Mouse (Mus musculus): ENCODE results near the gene Capn11. TPM values are rescaled to one million over a fixed set of nuclear protein-coding genes. Genes with fewer than 3 reads are reported as not detected.

The Capn11 gene
- polyA plus RNA-seq, 1 experiment from 2014 or later, result 0.12 TPM

DNA sequence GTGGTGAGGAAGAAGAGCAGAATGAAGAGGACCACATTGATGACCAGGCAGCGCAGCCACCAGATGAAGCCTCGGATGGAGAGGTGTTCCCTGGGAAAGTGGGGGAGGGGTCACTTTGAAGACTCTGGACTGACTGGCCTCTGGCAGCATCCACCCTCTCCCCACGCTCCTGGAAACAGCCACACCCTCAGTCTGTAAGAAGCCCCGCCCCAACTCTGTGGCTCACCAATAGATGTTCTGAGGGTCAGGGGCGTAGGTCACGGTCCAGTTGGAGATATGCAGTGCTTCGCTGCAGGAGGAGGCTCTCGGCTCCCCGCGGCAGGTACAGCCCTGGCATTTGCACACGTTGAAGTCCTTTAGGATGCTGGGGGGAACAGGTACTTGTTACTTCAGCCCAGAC is 7.0 kb upstream of the Capn11 start:
- H3K9me3 ChIP-seq (ENCODE audit: control insufficient read depth, low read length), result no peaks in the 10 kb centered on the region
- ATAC-seq (ENCODE audit: insufficient number of reproducible peaks, insufficient read depth, low FRiP score, low read depth), result no peak
- H3K9ac ChIP-seq (ENCODE audit: low read length), result no peak overlapping the region
- H3K27me3 ChIP-seq (ENCODE audit: control insufficient read depth, insufficient read depth, low read length), result no peaks in the 10 kb centered on the region
- H3K4me2 ChIP-seq (ENCODE audit: low read length), result no peak overlapping the region
- peaks cover 67% of the 10 kb centered on the region for H3K36me3 ChIP-seq (ENCODE audit: control insufficient read depth, insufficient read depth, low read length)
- no peak overlapping the region for H3K4me3 ChIP-seq (ENCODE audit: control insufficient read depth in 1 of 2, insufficient read depth in 1 of 2, low read depth in 1 of 2, low read length in 2 of 2)
- no peak overlapping the region for H3K27ac ChIP-seq (replicated peaks in 1 of 2; ENCODE audit: control insufficient read depth in 1 of 2, insufficient read depth in 1 of 2, low read depth in 2 of 2, low read length in 2 of 2)
- WGBS, result 71% methylated on average over 11 of the region's 11 CpGs
- no peaks in the 10 kb centered on the region for H3K4me1 ChIP-seq (ENCODE audit: control insufficient read depth in 2 of 2, insufficient read depth in 2 of 2, low read length in 2 of 2)

- no peaks in the 10 kb centered on the region for H3K27me3 ChIP-seq (ENCODE audit: control insufficient read depth, insufficient read depth, low read length)
- H3K9ac ChIP-seq (ENCODE audit: low read length), result no peak overlapping the region
- H3K4me3 ChIP-seq (ENCODE audit: control insufficient read depth in 1 of 2, insufficient read depth in 1 of 2, low read depth in 1 of 2, low read length in 2 of 2), result no peak overlapping the region
- no peaks in the 10 kb centered on the region for H3K9me3 ChIP-seq (ENCODE audit: control insufficient read depth, low read length)
- no peaks in the 10 kb centered on the region for H3K4me1 ChIP-seq (ENCODE audit: control insufficient read depth in 2 of 2, insufficient read depth in 2 of 2, low read length in 2 of 2)
- 87% methylated on average over 13 of the region's 13 CpGs for WGBS
- peaks cover 62% of the 10 kb centered on the region for H3K36me3 ChIP-seq (ENCODE audit: control insufficient read depth, insufficient read depth, low read length)
- no peak overlapping the region for H3K4me2 ChIP-seq (ENCODE audit: low read length)
- H3K27ac ChIP-seq (replicated peaks in 1 of 2; ENCODE audit: control insufficient read depth in 1 of 2, insufficient read depth in 1 of 2, low read depth in 2 of 2, low read length in 2 of 2), result no peak overlapping the region
- ATAC-seq (ENCODE audit: insufficient number of reproducible peaks, insufficient read depth, low FRiP score, low read depth), result no peak
Observed at GRCm38 (mm10) chr17:45664608-45665007, 5.5 kb upstream of the Capn11 start.

- H3K4me3 ChIP-seq (ENCODE audit: control insufficient read depth in 1 of 2, insufficient read depth in 1 of 2, low read depth in 1 of 2, low read length in 2 of 2), result 0 out of 4 replicates have a peak overlapping the region, but pooled peaks of 1 of the 2 experiments have one; percentile 8
- no peak for ATAC-seq (ENCODE audit: insufficient number of reproducible peaks, insufficient read depth, low FRiP score, low read depth)
- H3K9ac ChIP-seq (ENCODE audit: low read length), result 0 out of 2 replicates have a peak overlapping the region, but pooled peaks have one; percentile 9
- H3K9me3 ChIP-seq (ENCODE audit: control insufficient read depth, low read length), result no peaks in the 10 kb centered on the region
- no peaks in the 10 kb centered on the region for H3K27me3 ChIP-seq (ENCODE audit: control insufficient read depth, insufficient read depth, low read length)
- no peaks in the 10 kb centered on the region for H3K4me1 ChIP-seq (ENCODE audit: control insufficient read depth in 2 of 2, insufficient read depth in 2 of 2, low read length in 2 of 2)
- H3K27ac ChIP-seq (replicated peaks in 1 of 2; ENCODE audit: control insufficient read depth in 1 of 2, insufficient read depth in 1 of 2, low read depth in 2 of 2, low read length in 2 of 2), result no peak overlapping the region
- peak overlapping the region; percentile 44 for H3K4me2 ChIP-seq (ENCODE audit: low read length)
- 29% methylated on average over 27 of the region's 27 CpGs for WGBS
- H3K36me3 ChIP-seq (ENCODE audit: control insufficient read depth, insufficient read depth, low read length), result peaks cover 50% of the 10 kb centered on the region
Observed at GRCm38 (mm10) chr17:45663106-45663919, 4.2 kb upstream of the Capn11 start.

GRCm38 (mm10) chr17:45655820-45656219 is 3.3 kb downstream of the Capn11 start:
- Histone ChIP-seq H3K36me3 (ENCODE audit: control insufficient read depth, insufficient read depth, low read length) (peaks cover 9% of the 10 kb centered on the region; the same call in 1 of the 2 replicates), H3K9ac (ENCODE audit: low read length) (no peak overlapping the region), H3K27me3 (ENCODE audit: control insufficient read depth, insufficient read depth, low read length) (no peaks in the 10 kb centered on the region), H3K4me3 (ENCODE audit: control insufficient read depth in 1 of 2, insufficient read depth in 1 of 2, low read depth in 1 of 2, low read length in 2 of 2) (no peak overlapping the region), H3K9me3 (ENCODE audit: control insufficient read depth, low read length) (no peaks in the 10 kb centered on the region), H3K27ac (replicated peaks in 1 of 2; ENCODE audit: control insufficient read depth in 1 of 2, insufficient read depth in 1 of 2, low read depth in 2 of 2, low read length in 2 of 2) (no peak overlapping the region), H3K4me1 (ENCODE audit: control insufficient read depth in 2 of 2, insufficient read depth in 2 of 2, low read length in 2 of 2) (no peaks in the 10 kb centered on the region), H3K4me2 (ENCODE audit: low read length) (no peak overlapping the region)
- ATAC-seq (ENCODE audit: insufficient number of reproducible peaks, insufficient read depth, low FRiP score, low read depth), result no peak
- WGBS, result 23% methylated on average over 6 of the region's 6 CpGs

DNA sequence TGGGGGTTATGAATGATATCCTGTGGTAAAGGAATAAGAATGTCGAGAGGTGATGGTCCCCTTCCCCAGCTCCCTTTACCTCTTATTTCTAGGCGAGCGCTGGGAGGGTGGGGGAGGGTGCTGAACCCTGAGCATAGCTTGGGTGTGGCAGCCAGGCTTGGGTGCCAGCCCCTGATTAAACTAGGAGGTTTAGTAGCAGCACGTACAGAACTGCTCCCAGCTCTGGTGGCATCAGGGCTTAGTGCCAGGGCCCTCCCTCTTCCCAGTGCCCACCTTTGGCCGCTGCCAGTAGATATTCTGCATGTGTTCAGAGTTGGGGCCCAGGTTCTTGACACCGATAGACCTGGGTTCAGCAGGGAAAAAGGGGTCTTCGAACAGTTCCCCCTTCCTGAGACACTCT is 5.9 kb downstream of the Capn11 start:
- Histone ChIP-seq H3K4me1 (ENCODE audit: control insufficient read depth in 2 of 2, insufficient read depth in 2 of 2, low read length in 2 of 2) (no peaks in the 10 kb centered on the region), H3K9ac (ENCODE audit: low read length) (no peak overlapping the region), H3K27me3 (ENCODE audit: control insufficient read depth, insufficient read depth, low read length) (no peaks in the 10 kb centered on the region), H3K36me3 (ENCODE audit: control insufficient read depth, insufficient read depth, low read length) (no peaks in the 10 kb centered on the region), H3K27ac (replicated peaks in 1 of 2; ENCODE audit: control insufficient read depth in 1 of 2, insufficient read depth in 1 of 2, low read depth in 2 of 2, low read length in 2 of 2) (no peak overlapping the region), H3K4me3 (ENCODE audit: control insufficient read depth in 1 of 2, insufficient read depth in 1 of 2, low read depth in 1 of 2, low read length in 2 of 2) (no peak overlapping the region), H3K9me3 (ENCODE audit: control insufficient read depth, low read length) (no peaks in the 10 kb centered on the region), H3K4me2 (ENCODE audit: low read length) (no peak overlapping the region)
- 65% methylated on average over 7 of the region's 7 CpGs for WGBS
- ATAC-seq (ENCODE audit: insufficient number of reproducible peaks, insufficient read depth, low FRiP score, low read depth), result no peak

DNA sequence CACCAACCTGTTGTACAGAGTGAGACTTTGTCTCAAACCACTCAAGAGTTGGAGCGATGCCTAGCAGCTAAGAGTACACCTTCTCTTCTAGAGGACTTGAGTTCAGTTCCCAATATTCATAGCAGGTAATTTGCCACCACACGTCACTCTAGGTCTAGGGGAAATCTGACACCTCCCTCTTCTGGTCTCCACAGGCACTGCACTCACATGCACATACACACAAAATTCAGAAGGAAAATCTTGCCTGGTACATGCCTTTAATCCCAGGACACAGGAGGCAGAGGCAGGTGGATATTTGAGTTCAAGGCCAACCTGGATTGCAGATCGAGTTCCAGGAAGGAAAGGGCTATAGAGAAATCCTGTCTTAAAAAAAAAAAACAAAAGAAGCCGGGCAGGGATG is 14.9 kb downstream of the Capn11 start:
- Histone ChIP-seq H3K36me3 (ENCODE audit: control insufficient read depth, insufficient read depth, low read length) (no peaks in the 10 kb centered on the region), H3K9me3 (ENCODE audit: control insufficient read depth, low read length) (0 out of 2 replicates have a peak, but pooled peaks cover 3% of the 10 kb centered on the region), H3K4me2 (ENCODE audit: low read length) (no peak overlapping the region), H3K27ac (replicated peaks in 1 of 2; ENCODE audit: control insufficient read depth in 1 of 2, insufficient read depth in 1 of 2, low read depth in 2 of 2, low read length in 2 of 2) (no peak overlapping the region), H3K4me3 (ENCODE audit: control insufficient read depth in 1 of 2, insufficient read depth in 1 of 2, low read depth in 1 of 2, low read length in 2 of 2) (no peak overlapping the region), H3K27me3 (ENCODE audit: control insufficient read depth, insufficient read depth, low read length) (no peaks in the 10 kb centered on the region), H3K9ac (ENCODE audit: low read length) (no peak overlapping the region), H3K4me1 (ENCODE audit: control insufficient read depth in 2 of 2, insufficient read depth in 2 of 2, low read length in 2 of 2) (no peaks in the 10 kb centered on the region)
- no peak for ATAC-seq (ENCODE audit: insufficient number of reproducible peaks, insufficient read depth, low FRiP score, low read depth)
- whole genome bisulfite sequencing, result 90% methylated on average over 4 of the region's 4 CpGs

DNA sequence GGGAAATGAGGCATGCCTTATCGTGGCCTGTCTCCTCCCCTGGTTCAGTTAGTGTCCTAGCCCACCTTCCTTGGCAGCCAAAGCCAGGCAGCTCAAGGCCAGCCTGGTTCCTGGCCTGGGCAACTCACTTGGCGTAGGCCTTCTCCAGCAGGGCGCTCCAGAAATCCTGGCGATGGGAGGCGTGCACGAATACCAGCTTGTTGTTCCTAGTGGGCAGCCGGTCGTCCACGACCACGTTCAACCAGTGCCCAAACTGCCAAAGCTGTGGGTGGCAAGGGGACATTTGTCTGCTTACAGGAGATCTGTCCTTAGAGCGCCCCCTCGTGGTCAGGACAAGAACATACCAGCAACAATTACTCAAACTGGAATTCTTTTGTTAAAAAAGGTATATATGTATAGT is 16.4 kb downstream of the Capn11 start:
- Histone ChIP-seq H3K27ac (replicated peaks in 1 of 2; ENCODE audit: control insufficient read depth in 1 of 2, insufficient read depth in 1 of 2, low read depth in 2 of 2, low read length in 2 of 2) (no peak overlapping the region), H3K4me3 (ENCODE audit: control insufficient read depth in 1 of 2, insufficient read depth in 1 of 2, low read depth in 1 of 2, low read length in 2 of 2) (no peak overlapping the region), H3K27me3 (ENCODE audit: control insufficient read depth, insufficient read depth, low read length) (no peaks in the 10 kb centered on the region), H3K9me3 (ENCODE audit: control insufficient read depth, low read length) (0 out of 2 replicates have a peak, but pooled peaks cover 3% of the 10 kb centered on the region), H3K9ac (ENCODE audit: low read length) (no peak overlapping the region), H3K4me2 (ENCODE audit: low read length) (no peak overlapping the region), H3K36me3 (ENCODE audit: control insufficient read depth, insufficient read depth, low read length) (no peaks in the 10 kb centered on the region), H3K4me1 (ENCODE audit: control insufficient read depth in 2 of 2, insufficient read depth in 2 of 2, low read length in 2 of 2) (no peaks in the 10 kb centered on the region)
- ATAC-seq (ENCODE audit: insufficient number of reproducible peaks, insufficient read depth, low FRiP score, low read depth), result no peak
- WGBS, result 21% methylated on average over 12 of the region's 12 CpGs

All from heart, embryonic 14.5 days (tissue).